Mouse (Mus musculus) B cell, adult 2 months (primary cell): ENCODE measurements around the gene Coch.
"Not testable (repeated sequence)": the region's sequence is repeated elsewhere in the genome, so short reads cannot be mapped to it uniquely, and the experiment has no call there.

ENCODE experiments used
- DNase-seq, 2 experiments: peaks; one replicate each; pipeline ENCODE4 v3.0.0; 2022

Coch gene

GRCm38 (mm10) chr12:51593229-51594029 is at the start of gene Coch:
TSS of gene Coch (plus strand) at chr12:51593341.
- peak; percentile 11 to 29 for DNase-seq

- DNase-seq, result no peak
Observed at GRCm38 (mm10) chr12:51543402-51543960, 49.7 kb upstream of the Coch start.

GRCm38 (mm10) chr12:51555041-51555440 is 38.1 kb upstream of the Coch start:
- DNase-seq, result no peak

GRCm38 (mm10) chr12:51561416-51561815 is 31.7 kb upstream of the Coch start:
- DNase-seq, result no peak

GRCm38 (mm10) chr12:51567225-51567624 is 25.9 kb upstream of the Coch start:
- DNase-seq, result no peak

GRCm38 (mm10) chr12:51569472-51569871 is 23.7 kb upstream of the Coch start:
- no peak for DNase-seq

GRCm38 (mm10) chr12:51569944-51570343 is 23.2 kb upstream of the Coch start:
- no peak for DNase-seq

- no peak for DNase-seq
Observed at GRCm38 (mm10) chr12:51572651-51573050, 20.5 kb upstream of the Coch start.

- not testable (repeated sequence) for DNase-seq
Observed at GRCm38 (mm10) chr12:51577816-51578215, 15.3 kb upstream of the Coch start.

- DNase-seq, result no peak
Observed at GRCm38 (mm10) chr12:51589263-51589662, 3.9 kb upstream of the Coch start.

GRCm38 (mm10) chr12:51591921-51592320 is 1.2 kb upstream of the Coch start:
- DNase-seq, result no peak

GRCm38 (mm10) chr12:51592888-51593228 is 283 bp upstream of the Coch start:
- DNase-seq, result peak; percentile 2 to 6

GRCm38 (mm10) chr12:51594030-51594470 is 909 bp downstream of the Coch start:
- DNase-seq, result no peak

- no peak for DNase-seq
Observed at GRCm38 (mm10) chr12:51603306-51603705, 10.2 kb downstream of the Coch start.

GRCm38 (mm10) chr12:51606138-51606537 is 13.0 kb downstream of the Coch start:
- no peak for DNase-seq

- no peak for DNase-seq
Observed at GRCm38 (mm10) chr12:51612361-51612760, 19.2 kb downstream of the Coch start.

- no peak for DNase-seq
Observed at GRCm38 (mm10) chr12:51620572-51620971, 27.4 kb downstream of the Coch start.

- no peak for DNase-seq
Observed at GRCm38 (mm10) chr12:51621161-51621560, 28.0 kb downstream of the Coch start.

GRCm38 (mm10) chr12:51622670-51623365 is 29.7 kb downstream of the Coch start:
- no peak for DNase-seq

- DNase-seq, result no peak
Observed at GRCm38 (mm10) chr12:51623366-51623694, 30.2 kb downstream of the Coch start.

GRCm38 (mm10) chr12:51633481-51633880 is 40.3 kb downstream of the Coch start:
- DNase-seq, result no peak

GRCm38 (mm10) chr12:51636260-51636659 is 43.1 kb downstream of the Coch start:
- no peak for DNase-seq

- DNase-seq, result no peak
Observed at GRCm38 (mm10) chr12:51636689-51637470, 43.7 kb downstream of the Coch start.
